Mouse (Mus musculus) kidney, postnatal 10 days (tissue): ENCODE measurements at regions not wholly inside any gene's neighbourhood (a gene's known extent, or its start where the extent isn't known, plus 50 kb on each side); places are given as distances from the start of the nearest gene placed in this dataset.

Experiments
- DNase-seq: peaks from one replicate; pipeline ENCODE4 v3.0.0; 2021; ENCODE audit warnings: mixed read lengths

DNA sequence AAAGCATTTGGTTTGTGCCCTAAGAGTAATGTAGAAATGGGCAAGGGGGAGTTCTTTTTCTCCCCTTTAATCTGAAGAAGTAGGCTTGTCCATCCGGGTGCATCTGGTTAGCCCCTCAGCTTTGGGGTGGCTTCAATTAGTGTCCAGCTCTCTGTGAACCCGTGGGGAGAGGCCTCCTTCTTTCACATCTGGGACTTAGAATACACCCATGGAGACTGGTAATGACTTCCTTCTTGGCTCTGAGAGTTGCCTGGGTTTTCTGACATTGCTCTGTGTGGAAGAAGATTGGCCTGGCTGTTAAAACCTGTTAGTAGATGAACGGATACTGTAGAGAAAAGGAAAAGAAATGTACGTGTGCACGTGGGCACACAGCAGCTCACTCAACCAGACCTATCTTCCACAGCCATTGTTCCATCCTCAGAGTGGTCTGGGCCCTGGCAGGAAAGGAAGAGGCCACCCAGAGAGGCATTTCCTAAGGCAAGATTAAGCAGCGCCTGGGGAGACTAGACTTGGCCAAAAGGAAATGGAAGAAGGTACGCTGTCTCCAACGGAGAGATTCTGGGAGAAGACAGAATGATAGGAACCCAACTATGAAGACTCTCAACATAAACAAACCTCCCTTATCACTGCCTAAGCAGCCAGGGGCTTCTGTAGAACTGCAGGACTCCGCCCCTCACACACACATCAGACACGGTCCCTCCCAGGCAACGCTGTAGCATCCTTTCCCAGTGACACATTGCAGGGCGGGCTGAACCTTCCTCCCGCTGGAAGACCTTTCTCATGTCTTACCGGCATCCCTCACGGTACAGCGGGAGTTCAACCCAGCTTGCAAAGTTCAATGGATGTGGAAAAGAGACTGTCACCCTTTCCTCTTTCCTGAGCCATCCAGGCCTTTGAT lies 372.4 kb downstream of the Foxo1 start:
- peak; percentile 31 for DNase-seq

DNA sequence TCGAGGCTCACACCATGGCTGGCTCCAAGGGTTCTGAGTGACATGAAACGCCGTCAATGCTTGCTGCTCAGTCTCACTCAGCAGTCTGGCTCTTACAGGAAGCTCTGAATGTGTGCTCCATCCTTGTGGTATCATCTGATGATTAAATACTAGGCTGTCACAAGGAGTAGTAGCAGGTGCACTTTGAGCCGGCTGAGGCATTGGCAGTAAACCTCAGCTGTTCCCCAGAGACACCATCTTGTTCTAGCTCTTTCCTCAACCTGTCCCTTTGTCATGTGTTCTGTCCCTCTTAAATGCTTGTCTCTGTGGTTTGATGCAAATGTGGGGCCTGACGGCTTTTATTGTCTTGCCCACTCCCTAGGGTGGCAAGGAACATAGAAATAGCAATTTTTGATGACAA lies 370.7 kb downstream of the Foxo1 start:
- DNase-seq, result no peak

DNA sequence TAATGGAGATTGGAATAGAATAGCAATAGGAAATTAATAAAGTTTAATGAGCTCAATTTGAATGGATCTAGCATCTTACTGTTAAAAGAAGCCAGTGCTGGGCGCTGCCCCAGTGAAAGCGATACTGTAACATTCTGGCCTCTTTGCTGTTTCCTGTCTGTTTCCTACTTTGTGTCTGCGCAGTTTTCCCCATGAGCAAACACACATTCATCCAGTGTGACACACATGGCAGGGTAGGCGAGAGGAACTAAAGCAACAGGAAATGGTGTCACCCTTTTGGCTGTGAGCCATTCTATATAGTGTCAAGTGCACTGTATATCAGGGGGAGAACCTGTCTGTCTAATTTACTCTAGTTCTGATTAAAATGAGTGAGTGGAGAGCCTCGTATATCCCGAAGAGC lies 366.2 kb downstream of the Foxo1 start:
- peak; percentile 60 for DNase-seq

DNA sequence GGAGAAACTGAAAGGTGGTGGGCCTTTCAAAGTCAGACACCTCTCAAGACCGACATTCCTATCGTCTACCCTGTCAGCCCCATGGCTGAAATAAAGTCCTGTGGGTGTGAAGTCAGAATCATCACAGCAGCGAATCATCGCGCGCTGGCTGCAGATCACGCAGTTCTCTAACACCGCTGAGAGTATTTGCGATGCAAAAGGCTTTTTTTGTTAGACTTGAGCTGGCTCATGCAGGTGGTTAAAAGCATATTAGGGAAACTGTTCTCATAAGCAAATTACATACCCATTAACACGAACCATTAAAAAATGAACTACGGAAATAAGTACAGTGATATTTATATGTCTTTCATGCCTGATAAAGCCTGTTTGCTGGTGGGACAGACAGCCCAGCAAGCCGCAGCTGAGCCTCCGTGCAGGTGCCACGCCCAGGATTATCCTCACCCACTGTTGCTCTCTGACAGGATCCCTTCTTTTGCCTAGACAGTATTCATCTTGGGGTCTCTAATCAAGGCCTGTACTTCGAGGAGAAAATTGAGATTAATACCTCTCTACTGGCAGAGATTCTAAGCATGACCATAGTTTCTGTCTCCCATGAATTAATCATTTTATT lies 365.5 kb downstream of the Foxo1 start:
- no peak for DNase-seq

DNA sequence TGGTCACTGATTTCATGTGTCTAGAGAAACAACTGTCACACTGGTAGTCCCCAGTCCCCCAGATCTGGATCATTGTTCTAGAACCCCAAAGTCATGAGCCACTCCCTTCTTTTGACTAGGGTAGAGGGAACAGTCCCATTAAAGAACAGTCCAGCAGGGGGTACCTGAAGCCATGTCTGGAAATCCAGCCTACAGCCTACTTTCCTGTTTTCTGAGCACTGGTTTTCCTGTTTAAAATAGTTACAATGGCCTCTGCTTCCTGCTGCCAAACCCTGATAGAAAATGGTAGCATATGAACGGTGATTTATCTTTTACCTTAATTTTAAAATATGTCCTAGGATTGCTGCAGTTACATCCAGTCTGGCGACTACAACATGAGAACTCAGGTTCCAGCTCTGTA lies 364.5 kb downstream of the Foxo1 start:
- no peak for DNase-seq

DNA sequence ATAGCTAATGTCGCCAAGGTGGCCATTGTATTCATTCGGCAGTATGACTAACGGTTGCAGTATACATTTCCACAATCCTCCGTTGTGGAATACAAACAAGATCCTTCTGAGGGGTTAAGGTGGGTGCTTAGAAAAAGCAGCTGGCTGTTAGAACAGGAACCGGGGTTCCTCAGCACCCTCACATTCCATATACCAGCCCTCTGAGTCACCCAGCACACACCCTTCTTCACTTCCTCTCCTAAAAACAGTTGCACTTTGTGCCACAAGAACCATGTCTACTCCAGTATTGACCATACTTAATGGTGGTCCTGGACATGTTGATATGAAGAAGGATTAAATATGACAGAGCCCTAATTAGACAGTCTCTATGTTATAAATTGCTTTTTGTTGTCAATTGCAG lies 362.1 kb downstream of the Foxo1 start:
- DNase-seq, result no peak

DNA sequence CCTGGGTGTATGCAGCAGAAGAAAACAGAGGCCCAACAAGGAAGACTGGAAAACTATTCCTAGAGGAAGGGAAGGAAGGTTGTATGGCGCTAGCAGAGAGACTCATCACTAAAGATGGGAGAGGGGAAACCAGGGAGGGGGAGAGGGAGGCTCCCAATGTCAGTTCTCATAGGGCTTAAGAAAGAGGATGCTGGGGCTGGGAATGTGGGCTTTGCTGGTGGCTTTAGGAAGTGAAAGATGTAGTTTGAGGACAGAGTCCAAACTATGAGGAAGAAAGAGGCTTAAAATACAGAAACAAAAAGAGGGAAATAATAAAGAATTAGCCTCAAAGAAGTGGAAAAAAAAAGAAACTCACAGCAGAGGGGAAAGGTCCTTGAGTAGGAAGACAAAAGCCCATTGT lies 357.0 kb downstream of the Foxo1 start:
- no peak for DNase-seq

DNA sequence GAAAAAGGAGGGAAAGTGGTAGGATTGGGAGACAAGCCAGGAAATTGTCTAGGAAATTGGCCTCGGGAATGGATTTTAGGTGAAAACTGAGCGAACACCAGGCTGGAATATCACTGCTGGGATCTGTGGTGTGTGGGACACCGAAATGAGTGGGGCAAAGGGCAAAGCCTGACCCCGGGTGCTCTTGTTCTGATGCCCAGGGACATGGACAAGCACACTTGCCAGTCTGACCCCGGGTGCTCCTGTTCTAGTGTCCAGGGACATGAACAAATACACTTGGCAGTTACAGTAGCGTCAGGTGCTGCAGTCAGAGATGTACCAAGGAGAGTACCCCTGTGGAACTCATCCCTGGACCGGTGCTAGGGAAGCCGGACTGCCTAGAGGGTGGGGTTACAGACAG lies 354.4 kb downstream of the Foxo1 start:
- no peak for DNase-seq

DNA sequence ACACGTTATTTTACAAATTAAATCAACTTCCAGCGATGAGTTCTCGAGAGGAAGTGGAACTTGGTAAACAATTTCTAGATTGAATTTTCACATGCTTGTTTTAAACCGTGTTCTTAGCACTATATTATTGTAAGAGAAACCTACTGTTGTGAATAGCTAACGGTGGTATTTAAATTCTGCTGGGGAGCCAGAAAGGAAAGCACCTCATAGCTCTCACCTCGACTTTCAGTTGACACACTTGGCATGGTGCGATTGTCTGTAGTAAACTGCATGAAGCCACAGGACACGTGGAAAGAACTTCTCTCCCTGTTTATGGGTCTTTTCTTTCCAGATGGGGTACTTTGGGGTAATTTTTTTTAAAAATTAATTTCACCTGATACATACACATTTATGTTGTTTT lies 353.8 kb downstream of the Foxo1 start:
- no peak for DNase-seq

DNA sequence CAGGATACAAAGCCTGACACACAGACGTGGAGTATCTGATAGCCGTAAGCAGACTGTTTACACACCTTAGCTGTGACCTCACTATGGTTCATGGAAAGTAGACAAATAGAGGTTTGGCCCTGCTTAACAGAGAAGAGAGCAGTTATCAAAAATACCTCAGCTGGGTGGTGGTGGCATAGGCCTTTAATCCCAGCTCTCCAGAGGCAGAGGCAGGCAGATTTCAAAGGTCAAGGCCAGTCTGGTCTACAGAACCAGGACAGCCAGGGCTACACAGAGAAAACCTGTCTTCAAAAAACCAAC lies 350.7 kb downstream of the Foxo1 start:
- DNase-seq, result no peak

DNA sequence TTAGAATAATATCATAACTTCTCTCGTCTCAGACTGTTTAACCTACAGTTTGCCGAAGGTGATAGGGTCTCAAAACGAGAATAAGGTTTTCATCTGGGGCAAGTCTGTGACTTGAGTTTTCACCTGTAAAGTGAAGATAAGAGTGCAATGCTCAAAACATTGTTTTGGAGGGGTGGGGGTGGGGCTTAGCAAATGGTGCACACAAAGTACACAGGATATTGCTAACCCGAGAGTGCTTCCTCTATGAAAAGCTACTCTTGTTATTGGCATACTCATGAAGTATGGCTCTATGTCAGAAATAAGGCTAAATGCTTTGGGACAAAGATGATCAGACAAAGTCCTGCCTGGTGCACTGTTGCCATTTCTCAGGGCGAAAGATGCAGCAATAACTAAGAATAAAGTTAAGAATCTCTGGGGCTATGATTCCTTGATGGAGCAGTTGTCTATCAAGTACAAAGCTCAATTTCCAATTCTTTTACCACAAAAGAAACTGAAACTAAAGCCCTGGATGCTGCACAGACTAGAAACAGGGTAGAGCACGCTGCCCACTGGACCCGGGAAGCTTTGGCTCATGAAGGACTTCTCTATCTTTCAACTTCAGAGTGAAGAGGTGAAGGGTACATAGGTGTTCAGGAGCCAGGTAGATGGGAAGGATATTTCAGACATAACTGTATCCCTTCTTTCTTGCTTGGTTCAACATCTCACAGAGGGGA lies 350.2 kb downstream of the Foxo1 start:
- DNase-seq, result no peak

DNA sequence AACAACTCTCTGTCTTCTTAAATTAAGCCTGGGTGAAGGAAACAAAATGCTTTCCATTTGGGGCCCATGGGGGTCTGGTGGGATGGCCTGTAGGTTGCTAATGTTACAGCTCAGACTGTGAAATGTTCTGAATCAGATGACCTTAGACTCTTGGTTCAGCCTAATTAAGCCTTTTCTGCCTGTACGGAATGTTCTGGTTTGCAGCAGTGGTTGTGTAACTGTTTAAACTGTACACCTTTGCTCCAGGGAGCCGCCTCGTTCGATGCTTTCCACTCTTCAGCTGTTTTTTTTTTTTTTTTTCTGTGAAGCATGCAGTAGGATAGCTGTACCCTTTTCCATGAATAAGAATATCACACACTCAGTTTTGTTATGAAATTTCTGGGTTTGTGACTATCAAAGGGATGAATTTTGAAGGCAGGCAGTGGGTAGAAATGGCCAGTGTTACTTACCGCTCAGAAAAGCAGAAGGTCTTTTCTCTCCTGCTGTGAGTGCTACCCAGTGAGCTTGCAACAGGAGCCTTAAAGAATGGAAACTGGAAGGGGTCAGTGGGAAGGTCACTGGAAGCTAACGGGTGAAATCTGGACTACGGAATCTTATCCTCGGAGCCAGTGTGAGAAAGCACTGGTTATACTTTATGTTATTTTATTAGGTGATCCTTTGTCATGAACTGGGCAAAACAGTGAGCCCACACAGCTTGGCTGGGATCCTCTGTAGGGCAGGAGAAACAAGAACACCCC lies 349.4 kb downstream of the Foxo1 start:
- no peak for DNase-seq

DNA sequence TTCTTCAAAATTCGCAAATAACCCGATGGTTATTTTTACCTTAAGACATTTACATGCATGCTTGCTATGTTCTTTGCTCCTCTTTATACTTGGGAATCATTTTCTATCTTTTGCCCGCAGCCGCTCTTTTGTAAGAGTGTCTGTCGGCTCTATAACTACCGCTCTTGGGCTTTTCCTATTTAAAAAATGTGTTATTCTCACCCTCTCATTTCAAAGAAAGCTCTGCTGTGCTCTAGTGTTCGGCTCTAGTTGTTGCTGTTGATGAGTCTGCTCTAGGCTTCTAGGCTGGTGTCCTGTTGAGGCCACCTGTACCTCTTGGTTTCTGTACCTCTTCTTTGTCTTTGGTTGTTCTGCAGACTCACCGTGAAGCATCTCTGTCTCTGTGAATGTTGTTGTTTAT lies 343.7 kb downstream of the Foxo1 start:
- DNase-seq, result no peak

DNA sequence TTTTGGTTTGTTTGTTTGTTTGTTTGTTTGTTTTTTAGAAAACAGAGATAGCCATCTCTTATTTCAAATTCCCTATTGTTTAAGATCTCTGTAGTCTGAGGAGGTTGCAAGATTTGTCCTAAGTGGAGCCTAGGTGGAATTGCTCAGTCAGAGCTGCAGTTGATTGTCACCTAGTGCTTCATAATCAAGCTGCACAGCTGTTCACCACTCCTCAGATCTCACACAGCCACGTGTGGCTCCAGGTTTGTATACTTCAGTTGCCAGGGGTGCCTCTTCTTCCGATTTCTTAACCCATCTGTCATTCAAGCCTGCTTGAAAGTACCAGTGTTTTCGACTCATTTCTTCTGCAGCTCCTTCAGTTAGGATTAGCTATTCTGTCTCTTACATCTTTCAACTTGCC lies 342.3 kb downstream of the Foxo1 start:
- no peak for DNase-seq

DNA sequence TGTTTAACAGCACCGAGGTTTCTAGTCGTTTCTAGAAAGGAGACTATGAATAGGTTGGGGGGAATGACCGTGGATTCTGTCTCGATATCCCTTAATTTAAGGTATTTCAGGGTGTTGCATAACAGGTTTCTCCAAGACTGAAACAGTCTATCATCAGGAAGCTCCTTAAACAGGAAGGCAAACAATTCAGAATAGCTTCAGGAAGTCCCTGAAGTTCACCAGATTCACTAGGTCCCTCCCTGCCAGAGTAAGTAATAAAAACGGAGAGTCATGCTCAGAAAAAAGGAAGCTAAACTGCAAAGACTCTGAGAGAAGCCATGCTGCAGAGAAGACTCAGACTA lies 339.9 kb downstream of the Foxo1 start:
- no peak for DNase-seq

DNA sequence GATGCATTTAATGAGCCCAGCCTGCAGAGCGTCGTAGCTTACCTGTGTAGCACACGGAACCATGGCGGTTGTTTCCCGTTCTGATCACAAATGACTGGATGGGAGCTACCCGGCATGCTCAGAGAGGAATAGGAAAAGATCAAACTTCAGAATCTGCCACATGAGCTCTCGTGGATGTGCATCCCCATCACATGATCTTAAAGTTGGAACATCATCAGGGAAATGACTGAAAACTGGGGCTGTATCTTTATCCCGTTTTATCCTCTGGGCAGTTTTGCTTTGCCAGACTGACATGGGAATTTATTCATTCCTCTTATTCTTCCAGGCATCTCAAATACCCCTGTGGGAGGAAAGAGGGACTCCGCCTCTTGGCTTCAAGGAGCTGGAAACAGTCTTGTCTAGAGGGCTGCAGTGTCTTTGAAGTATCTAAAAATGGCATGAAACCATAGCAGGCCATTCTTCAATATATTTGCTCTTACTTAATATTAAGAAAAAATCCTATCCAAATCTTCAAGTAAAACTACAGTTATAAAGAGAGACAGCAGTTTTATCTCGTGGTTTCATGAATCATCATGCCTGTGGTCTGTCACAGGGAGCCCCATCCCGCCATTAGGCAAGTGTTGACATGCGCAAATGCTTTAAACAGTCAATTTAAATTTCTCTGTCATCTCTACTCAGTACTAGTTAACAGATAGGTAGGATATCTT lies 339.4 kb downstream of the Foxo1 start:
- DNase-seq, result no peak

DNA sequence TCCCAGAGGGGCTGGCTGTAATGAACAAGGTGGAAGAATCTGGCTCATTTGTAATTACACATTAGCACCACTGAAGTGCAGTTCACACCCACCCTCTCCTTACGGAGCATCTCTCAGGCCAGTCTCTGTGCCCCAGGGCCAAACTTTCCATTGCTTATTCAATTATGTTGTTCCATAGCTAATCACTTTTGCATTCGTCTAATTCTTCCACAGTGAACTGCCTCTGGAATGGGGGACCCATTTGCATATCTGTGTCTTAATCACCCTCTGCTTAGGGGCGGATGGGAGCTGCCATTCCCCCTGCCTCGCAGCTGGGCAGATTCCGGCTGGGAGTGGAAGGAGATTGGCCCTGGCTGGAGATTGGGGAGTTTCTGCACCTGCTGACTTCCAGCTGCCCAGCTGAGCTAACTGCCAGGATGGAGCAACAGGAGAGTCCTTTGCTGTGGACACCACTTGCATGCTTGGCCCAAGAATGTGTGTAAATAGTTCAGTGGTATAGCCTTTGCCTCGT lies 337.2 kb downstream of the Foxo1 start:
- DNase-seq, result peak; percentile 17

DNA sequence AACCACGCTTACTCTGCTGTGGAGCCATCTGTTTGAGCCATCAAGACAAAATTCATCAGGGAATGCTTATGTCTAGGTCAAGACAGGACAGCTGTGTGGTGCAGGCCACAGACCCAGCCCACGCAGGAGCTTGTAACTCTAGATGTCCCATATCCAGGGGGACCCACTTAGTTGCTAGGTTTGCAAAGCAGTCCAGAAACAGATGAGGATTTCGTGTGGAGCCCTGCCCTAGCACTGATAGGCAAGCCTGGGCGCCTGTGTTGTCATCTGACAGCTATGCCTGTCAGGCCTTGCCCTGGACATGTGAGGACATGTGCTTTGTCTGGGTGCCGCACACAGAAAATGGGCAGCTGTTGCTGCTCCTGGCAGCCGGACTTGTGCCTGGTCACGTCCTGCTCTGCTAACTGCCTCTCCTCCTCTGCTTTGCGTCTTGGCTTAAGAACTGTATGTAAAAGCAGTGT lies 335.1 kb downstream of the Foxo1 start:
- DNase-seq, result peak; percentile 16

DNA sequence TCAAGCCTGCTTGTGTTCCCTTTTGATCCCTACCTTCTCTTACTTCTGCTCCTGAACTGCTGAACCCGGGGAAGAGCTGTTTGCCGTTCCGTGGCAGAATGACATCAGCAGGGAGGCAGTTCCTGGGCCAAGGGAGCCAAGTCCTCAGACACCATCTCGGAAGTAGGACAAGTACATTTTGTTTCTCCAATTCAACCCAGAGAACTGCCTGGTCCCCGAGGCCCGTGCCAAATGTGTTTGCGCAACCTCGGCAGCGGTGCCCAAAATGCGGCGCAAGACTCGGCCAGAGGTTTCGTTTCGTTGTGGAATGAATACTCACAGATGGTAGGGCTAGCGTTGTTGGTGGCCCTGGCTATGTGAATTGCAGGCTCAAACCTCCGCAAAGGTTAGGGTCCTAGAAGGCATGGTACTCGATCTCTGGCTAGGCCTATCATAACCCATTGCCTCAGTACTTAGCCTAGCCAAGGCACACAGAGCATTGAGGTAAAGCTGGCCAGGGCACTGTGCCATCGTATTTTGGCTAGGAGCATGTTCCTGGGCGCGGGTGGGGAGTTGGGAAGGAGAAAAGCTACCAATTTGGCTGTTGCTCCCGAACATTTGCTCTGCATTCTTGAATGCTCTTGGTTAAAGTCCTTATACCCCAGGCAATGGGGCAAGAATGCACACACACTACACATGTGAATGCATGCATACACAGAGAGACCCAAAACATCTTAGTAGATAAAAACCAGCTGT lies 333.0 kb downstream of the Foxo1 start:
- DNase-seq, result peak; percentile 24

DNA sequence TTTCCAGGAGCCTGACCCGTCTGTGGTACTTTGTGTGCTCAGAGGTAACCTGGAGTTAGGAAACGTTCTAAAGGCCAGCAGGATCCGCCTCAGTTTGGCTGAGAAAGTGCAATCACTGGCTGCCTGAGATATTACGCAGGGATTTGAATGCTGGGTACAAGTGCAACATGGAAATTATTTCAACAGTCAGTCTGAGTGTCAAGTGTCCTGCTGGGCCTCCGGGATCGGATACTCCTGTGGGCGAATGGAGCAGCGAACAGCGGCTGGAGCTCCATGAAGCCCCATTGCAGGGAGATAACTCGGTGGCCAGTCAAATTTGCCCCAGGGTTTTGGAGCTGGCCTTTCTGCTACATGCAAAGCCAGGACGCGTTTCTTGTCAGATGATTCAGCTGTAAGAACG lies 332.4 kb downstream of the Foxo1 start:
- DNase-seq, result no peak

DNA sequence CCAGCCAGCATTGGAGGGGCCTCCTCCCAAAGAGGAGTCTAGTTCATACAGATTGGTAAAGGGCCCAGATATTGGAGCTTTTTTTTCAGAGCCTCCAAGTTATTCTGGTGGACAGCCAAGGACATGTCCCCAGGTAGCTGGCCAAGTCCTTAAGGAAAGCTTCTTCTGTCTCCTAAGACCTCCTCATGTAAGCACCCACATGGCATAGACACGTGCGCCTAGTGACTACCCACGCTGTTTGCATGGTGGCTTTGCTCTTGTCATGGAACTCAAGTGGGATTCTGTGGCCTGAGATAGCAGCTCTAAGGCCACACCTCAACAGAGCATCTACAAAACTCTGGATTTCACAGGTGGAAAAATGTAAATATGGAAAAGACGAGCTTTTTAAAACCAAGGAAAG lies 332.0 kb downstream of the Foxo1 start:
- DNase-seq, result no peak

DNA sequence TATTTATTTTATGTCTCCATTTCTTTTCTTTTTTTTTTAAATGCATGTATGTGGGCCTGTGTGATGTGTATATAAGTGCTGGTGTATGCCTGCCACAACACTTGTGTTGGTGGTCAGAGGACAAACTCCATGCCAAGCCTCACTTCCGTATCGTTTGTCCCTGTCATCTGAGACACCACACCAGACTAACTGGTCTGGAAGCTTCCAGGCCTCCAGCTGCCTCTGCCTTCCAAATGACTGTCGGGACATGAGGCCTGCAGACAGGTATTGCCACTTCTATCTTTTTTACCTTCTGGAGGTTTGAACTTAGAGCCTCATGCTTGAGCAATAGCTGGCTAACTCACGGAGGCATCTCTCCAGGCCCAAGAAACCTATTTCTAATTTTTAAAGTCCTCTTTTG lies 318.3 kb downstream of the Foxo1 start:
- no peak for DNase-seq
